Mouse (Mus musculus) thymus, adult 2 months (tissue): ENCODE measurements around the gene Gm20388. TPM values are rescaled to one million over a fixed set of nuclear protein-coding genes. Genes with fewer than 3 reads are reported as not detected.

Experiments
- DNase-seq: peaks from one replicate; pipeline ENCODE4 v3.0.0; 2021
- H3K27ac ChIP-seq: fragments of 200-500 bp; 2 replicates; pipeline ENCODE4 v1.5.1; 2012; ENCODE audit warnings: low read length, control low read depth; ENCODE audit not compliant: control insufficient read depth, insufficient read depth
- H3K27me3 ChIP-seq: fragments of 200-500 bp; 2 replicates; pipeline ENCODE4 v1.6.1; 2012; ENCODE audit warnings: mild to moderate bottlenecking, low read length, moderate library complexity, mixed read lengths; ENCODE audit not compliant: control insufficient read depth, insufficient read depth
- H3K36me3 ChIP-seq: fragments of 200-500 bp; 2 replicates; pipeline ENCODE4 v1.6.1; 2012; ENCODE audit warnings: mild to moderate bottlenecking, low read length, moderate library complexity; ENCODE audit not compliant: control insufficient read depth, insufficient read depth
- H3K4me1 ChIP-seq: fragments of 200-500 bp; replicated peaks from 2 replicates; pipeline ENCODE4 v1.6.1; 2012; ENCODE audit warnings: low read length; ENCODE audit not compliant: control insufficient read depth, insufficient read depth
- H3K4me3 ChIP-seq: fragments of 200-500 bp; 2 replicates; pipeline ENCODE4 v1.5.1; 2012; ENCODE audit warnings: mild to moderate bottlenecking, low read length, control low read depth, moderate library complexity; ENCODE audit not compliant: control insufficient read depth, insufficient read depth
- CTCF ChIP-seq: fragments of 200-500 bp; IDR thresholded peaks from 2 replicates; pipeline ENCODE4 v1.5.1; 2012; ENCODE audit warnings: mild to moderate bottlenecking, control low read depth, low read length, moderate library complexity, borderline replicate concordance; ENCODE audit not compliant: control insufficient read depth, poor library complexity, insufficient read depth; ENCODE audit errors: extremely low read depth
- POLR2A ChIP-seq: fragments of 200-500 bp; IDR thresholded peaks from 2 replicates; pipeline ENCODE4 v1.6.1; 2012; ENCODE audit warnings: mild to moderate bottlenecking, low read length, control low read depth, moderate library complexity; ENCODE audit not compliant: control insufficient read depth, poor library complexity, insufficient read depth; ENCODE audit errors: extremely low read depth
- WGBS: fragments of 180-500 bp; shearing (Covaris S2); methylation state at CpG from one replicate; pipeline ENCODE4 v1.1.7; 2018; 5-methylcytosine and 5-hydroxymethylcytosine counted together
- polyA plus RNA-seq: library from polyadenylated mRNA; depleted of rRNA; stranded (reverse); fragments of >200 nt; gene quantifications from 2 replicates; pipeline ENCODE4 v1.2.3, GENCODE M21; 2012

Gm20388 gene
- polyA plus RNA-seq, 1 experiment, result 103 TPM

DNA sequence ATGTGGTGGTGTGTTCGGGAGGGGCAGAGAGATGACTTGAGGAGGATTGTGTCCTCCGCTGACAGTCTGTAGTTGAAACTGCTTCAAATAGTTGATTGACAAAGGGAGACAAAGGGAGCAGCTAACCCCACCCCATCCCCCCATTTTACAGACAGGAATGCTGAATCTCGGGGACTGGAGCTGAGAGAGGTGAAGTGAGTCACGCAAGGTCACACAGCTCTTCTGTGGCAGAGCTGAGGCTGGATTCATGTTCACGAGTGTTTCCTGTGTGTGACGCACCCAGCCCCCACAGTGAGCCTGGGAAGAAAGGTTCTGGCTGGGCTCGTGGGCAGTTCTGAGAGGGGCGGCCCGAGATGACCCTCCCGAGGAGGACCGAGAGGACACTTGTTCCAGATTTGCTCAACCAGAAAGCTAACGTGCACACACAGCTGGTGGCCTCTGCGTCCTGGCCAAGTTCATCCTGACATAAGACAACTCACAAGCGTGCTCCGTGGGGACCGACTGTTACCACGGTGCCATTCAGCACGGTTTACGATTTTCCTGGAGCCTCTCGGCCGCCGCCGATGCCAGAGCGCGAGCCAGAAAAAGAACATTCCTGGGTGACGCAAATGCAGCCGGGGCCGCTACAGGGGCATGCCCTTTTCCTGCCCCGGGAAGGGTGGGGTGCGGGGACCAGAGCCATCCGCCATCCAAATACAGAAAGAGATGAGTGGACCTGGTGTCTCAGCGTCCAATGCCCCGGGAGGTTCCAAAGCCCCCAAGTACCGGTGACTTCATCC lies 1061.2 kb downstream of the Gm20388 start:
- no peak for DNase-seq
- no peak for TF ChIP-seq CTCF
- TF ChIP-seq POLR2A, result no peak
- Histone ChIP-seq H3K27me3 (peaks cover 5% of the 10 kb centered on the region; the same call in 1 of the 2 replicates), H3K36me3 (no peaks in the 10 kb centered on the region), H3K27ac (no peak overlapping the region), H3K4me3 (no peak overlapping the region), H3K4me1 (peaks cover 10% of the 10 kb centered on the region)
- 19% methylated on average over 34 of the region's 34 CpGs for WGBS

DNA sequence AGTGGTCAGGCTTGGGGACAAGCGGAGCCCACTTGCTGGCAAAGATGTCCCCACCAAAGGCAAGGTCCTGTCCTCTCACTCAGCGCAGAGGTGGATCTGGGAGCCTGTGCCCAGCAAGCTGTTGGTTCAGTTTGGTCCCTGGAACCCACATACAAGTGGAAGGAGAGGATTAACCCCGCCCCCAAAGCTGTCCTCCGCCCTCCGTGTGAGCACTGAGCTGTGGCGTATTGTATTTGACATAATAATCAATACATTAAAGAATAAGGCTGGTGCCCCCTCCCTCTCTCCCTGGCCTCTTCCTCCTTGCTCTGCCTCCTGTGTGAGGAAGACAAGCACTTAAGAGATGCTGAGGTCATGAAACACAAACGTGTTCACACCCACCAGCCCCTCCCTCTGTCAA lies 1062.4 kb downstream of the Gm20388 start:
- no peak for DNase-seq
- WGBS, result 31% methylated on average over 7 of the region's 7 CpGs
- H3K4me3 ChIP-seq, result no peak overlapping the region
- TF ChIP-seq POLR2A (no peak), CTCF (no peak)
- H3K27me3 ChIP-seq, result peaks cover 5% of the 10 kb centered on the region; the same call in 1 of the 2 replicates
- H3K36me3 ChIP-seq, result no peaks in the 10 kb centered on the region
- no peak overlapping the region for H3K27ac ChIP-seq
- H3K4me1 ChIP-seq, result peaks cover 16% of the 10 kb centered on the region

DNA sequence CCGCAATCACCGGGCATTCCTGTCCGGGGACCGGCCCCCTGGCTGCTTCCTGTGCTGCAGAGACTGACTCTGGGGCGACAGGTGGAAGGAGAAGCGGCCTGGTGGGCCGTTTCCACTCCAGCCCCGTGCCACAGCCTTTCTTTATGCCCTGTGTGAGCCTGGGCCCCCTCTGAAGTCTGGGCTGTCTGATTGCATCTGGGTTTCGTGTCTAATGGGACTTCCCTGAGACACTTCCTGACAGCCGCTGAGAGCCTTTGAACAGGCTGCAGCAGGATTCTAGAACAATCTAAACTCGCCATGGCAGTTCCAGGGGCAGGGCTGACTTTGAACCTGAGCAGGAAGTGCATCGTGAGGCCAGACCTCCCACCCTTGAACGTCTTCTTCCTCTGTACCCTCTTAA lies 1066.5 kb downstream of the Gm20388 start:
- Histone ChIP-seq H3K27me3 (peaks cover 3% of the 10 kb centered on the region; the same call in 1 of the 2 replicates), H3K4me1 (peaks cover 12% of the 10 kb centered on the region), H3K36me3 (no peaks in the 10 kb centered on the region), H3K27ac (no peak overlapping the region), H3K4me3 (no peak overlapping the region)
- DNase-seq, result peak; percentile 13
- 3% methylated on average over 13 of the region's 13 CpGs for WGBS
- TF ChIP-seq POLR2A, result no peak
- no peak for TF ChIP-seq CTCF

- H3K4me3 ChIP-seq, result no peak overlapping the region
- H3K36me3 ChIP-seq, result no peaks in the 10 kb centered on the region
- no peak for TF ChIP-seq POLR2A
- TF ChIP-seq CTCF, result no peak
- no peak for DNase-seq
- H3K4me1 ChIP-seq, result peaks cover 12% of the 10 kb centered on the region
- no peaks in the 10 kb centered on the region for H3K27me3 ChIP-seq
- WGBS, result 87% methylated on average over 9 of the region's 9 CpGs
- H3K27ac ChIP-seq, result no peak overlapping the region
Measured at GRCm38 (mm10) chr8:120979210-120979609, 1068.6 kb downstream of the Gm20388 start.

DNA sequence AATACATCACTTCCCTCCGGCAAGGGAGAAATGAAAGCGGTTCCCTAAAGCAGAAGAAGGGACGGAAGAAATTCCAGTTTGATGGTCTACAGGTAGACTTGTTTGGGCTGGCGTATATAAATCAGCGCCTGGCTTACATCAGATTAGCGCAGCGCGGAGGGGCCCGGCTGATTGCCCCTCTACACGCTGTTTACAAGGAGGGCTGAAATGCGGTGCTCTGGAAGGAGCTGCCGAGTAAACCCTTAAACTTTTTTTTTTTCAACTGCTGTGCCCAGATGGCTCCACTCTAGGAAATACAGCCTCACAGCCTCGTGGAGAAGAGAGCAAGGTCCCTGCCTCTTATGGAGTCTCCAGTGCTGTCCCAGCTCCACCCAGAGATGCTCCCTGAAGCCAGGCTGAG lies 1070.3 kb downstream of the Gm20388 start:
- H3K4me3 ChIP-seq, result no peak overlapping the region
- no peak overlapping the region for H3K27ac ChIP-seq
- no peak for DNase-seq
- H3K27me3 ChIP-seq, result no peaks in the 10 kb centered on the region
- 63% methylated on average over 13 of the region's 13 CpGs for WGBS
- H3K4me1 ChIP-seq, result peaks cover 12% of the 10 kb centered on the region
- no peak for TF ChIP-seq POLR2A
- TF ChIP-seq CTCF, result no peak
- H3K36me3 ChIP-seq, result no peaks in the 10 kb centered on the region

DNA sequence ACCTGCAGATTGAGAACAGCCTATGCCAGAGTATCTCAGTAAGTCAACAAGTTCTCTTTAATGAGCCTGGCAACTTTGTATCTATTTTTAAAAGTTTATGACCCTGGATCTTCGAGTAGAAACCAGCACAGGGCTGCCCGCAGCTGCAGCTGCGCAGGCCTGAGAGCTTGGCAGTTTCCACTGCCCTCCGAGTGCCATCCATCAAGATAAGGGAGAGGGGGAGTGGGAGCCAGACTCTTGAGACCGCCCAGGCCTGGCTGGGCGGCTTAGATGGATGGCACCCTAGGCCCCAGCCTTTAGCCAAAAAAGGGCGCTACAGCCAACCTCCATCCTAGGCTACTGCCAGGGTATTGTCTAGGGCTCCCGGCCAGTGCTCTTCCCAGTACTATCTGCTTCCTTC lies 1074.2 kb downstream of the Gm20388 start:
- TF ChIP-seq POLR2A, result no peak
- TF ChIP-seq CTCF, result no peak

More for the DNA sequence above, 1074.2 kb downstream of the Gm20388 start:
- WGBS, result 82% methylated on average over 8 of the region's 8 CpGs
- Histone ChIP-seq H3K27me3 (no peaks in the 10 kb centered on the region), H3K4me3 (no peak overlapping the region), H3K4me1 (no peaks in the 10 kb centered on the region), H3K27ac (no peak overlapping the region), H3K36me3 (no peaks in the 10 kb centered on the region)
- no peak for DNase-seq
